Mouse (Mus musculus) neural tube, postnatal 0 days (tissue): Measurements from ENCODE around the gene Ccr1. TPM values are rescaled to one million over a fixed set of nuclear protein-coding genes. Genes with fewer than 3 reads are reported as not detected.

Source experiments
- polyA plus RNA-seq: library from polyadenylated mRNA; unstranded; fragments of >200 nt; fragmentation: Nextera tagmentation; extraction: Ambion mirVana; gene quantifications from 2 replicates; pipeline ENCODE4 v1.2.1, GENCODE M21; 2015

Gene Ccr1
- polyA plus RNA-seq, result 0.76 and 1.7 TPM in 2 replicates

DNA sequence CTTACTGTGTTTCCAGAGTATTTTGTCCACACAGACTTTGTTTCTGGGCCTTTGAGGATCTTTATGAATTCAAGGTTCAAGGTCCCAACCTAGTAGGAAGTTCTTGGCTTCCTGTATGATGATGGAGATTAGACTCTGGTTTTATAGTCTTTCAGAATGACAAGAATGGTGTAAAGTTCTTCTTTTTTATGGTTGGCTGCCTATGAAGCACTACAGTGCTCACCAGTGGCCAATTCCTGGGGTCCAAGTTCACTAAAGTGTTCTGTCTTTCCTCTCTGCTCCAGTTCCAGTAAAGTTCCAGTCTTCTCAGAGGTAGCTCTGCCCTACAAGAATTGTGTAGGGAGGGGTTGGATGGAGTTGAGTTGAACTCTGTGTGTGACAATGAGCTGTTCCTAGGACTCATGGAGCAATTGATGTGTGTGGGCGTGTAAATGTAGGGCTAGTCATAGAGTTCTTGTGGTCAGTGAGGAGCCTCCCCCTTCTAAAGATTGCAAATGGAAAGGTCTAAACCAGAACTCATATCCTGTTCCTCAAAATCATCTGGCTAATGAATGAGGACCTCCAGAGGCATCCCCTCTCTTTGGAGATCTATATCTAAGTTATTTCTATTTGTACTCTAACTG is at the start of gene Ccr1:
TSS of gene Ccr1 (minus strand) at position 403 of the 623 bp plus-strand sequence.

DNA sequence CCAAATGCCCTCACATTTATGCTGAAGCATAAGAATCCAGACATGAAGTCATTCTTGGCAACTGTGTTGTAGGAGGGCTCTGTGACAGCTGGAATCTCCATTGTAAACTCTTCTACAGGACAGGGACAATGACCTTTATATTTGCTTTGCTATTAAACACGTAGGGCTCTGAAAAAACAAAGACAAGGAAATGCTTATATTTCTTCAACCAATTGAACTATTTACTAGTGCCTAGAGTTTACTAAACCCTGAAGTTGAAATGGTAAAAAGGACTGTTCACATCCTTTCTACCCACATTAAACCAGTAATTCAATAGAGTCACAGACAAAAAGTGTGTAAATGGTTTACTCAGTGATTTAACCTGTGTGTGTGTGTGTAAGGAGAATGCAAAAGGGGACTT is 9.8 kb upstream of the Ccr1 start, which contains the start of gene Ccr1l1:
TSS of gene Ccr1l1 (minus strand) at position 101 of the 400 bp plus-strand sequence.

Other genes with a start within 250 kb of the Ccr1 start
- gene Cxcr6, start 162.2 kb downstream of the Ccr1 start, polyA plus RNA-seq, result not detected in 2 replicates
- gene Fyco1, start 116.8 kb downstream of the Ccr1 start, polyA plus RNA-seq, result 10.2 and 11.8 TPM in 2 replicates
- 0.03 and 0.06 TPM in 2 replicates for gene Xcr1, start 106.7 kb downstream of the Ccr1 start, polyA plus RNA-seq
- not detected in 2 replicates for gene Ccr1l1, start 9.7 kb upstream of the Ccr1 start, polyA plus RNA-seq
- 0.04 TPM in 1 of 2 replicates, not detected in the other for gene Ccr3, start 53.3 kb upstream of the Ccr1 start, polyA plus RNA-seq
- gene Ccr2, start 133.3 kb upstream of the Ccr1 start, polyA plus RNA-seq, result 0.10 and 0.17 TPM in 2 replicates
- gene Ccr5, start 152.9 kb upstream of the Ccr1 start, polyA plus RNA-seq, result 1.7 and 2.1 TPM in 2 replicates